Mouse (Mus musculus): ENCODE measurements at regions not wholly inside any gene's neighbourhood (a gene's known extent, or its start where the extent isn't known, plus 50 kb on each side); places are given as distances from the start of the nearest gene placed in this dataset.

- Histone ChIP-seq H3K4me3 (ENCODE audit: low read depth, low read length) (no peak overlapping the region), H3K9ac (no peak overlapping the region), H3K27me3 (ENCODE audit: insufficient read depth, low read length) (no peaks in the 10 kb centered on the region), H3K4me2 (no peak overlapping the region), H3K27ac (ENCODE audit: low read depth) (no peak overlapping the region), H3K4me1 (ENCODE audit: insufficient read depth) (no peaks in the 10 kb centered on the region), H3K9me3 (ENCODE audit: low read depth, low read length) (no peaks in the 10 kb centered on the region), H3K36me3 (ENCODE audit: insufficient read depth) (no peaks in the 10 kb centered on the region)
- ATAC-seq (ENCODE audit: insufficient read depth) = peak; percentile 47; the same call in 1 of the 2 replicates
- no peak for DNase-seq
- no peak for TF ChIP-seq CTCF (IDR thresholded peaks at IDR 0.05; ENCODE audit: low read depth)
- 26% methylated on average over 5 of the region's 5 CpGs for WGBS
Observed at GRCm38 (mm10) chr14:24960082-24960482, 473.2 kb downstream of the Rps24 start.

GRCm38 (mm10) chr14:24960875-24961274 is 473.9 kb downstream of the Rps24 start:
- 51% methylated on average over 3 of the region's 3 CpGs for WGBS

GRCm38 (mm10) chr14:24961721-24962120 is 474.8 kb downstream of the Rps24 start:
- H3K36me3 ChIP-seq (ENCODE audit: insufficient read depth) = no peaks in the 10 kb centered on the region
- no peak for DNase-seq
- no peak for TF ChIP-seq CTCF (IDR thresholded peaks at IDR 0.05; ENCODE audit: low read depth)
- 59% methylated on average over 3 of the region's 3 CpGs for WGBS
- no peaks in the 10 kb centered on the region for H3K4me1 ChIP-seq (ENCODE audit: insufficient read depth)
- H3K27ac ChIP-seq (ENCODE audit: low read depth) = no peak overlapping the region
- ATAC-seq (ENCODE audit: insufficient read depth) = no peak
- no peaks in the 10 kb centered on the region for H3K27me3 ChIP-seq (ENCODE audit: insufficient read depth, low read length)
- H3K9ac ChIP-seq = no peak overlapping the region
- no peak overlapping the region for H3K4me2 ChIP-seq
- H3K4me3 ChIP-seq (ENCODE audit: low read depth, low read length) = no peak overlapping the region
- no peaks in the 10 kb centered on the region for H3K9me3 ChIP-seq (ENCODE audit: low read depth, low read length)

More at GRCm38 (mm10) chr14:24960875-24961274, 473.9 kb downstream of the Rps24 start:
- H3K27me3 ChIP-seq (ENCODE audit: insufficient read depth, low read length) = no peaks in the 10 kb centered on the region
- no peak overlapping the region for H3K4me3 ChIP-seq (ENCODE audit: low read depth, low read length)
- DNase-seq = no peak
- no peak overlapping the region for H3K27ac ChIP-seq (ENCODE audit: low read depth)
- no peaks in the 10 kb centered on the region for H3K4me1 ChIP-seq (ENCODE audit: insufficient read depth)
- no peaks in the 10 kb centered on the region for H3K9me3 ChIP-seq (ENCODE audit: low read depth, low read length)
- no peak for TF ChIP-seq CTCF (IDR thresholded peaks at IDR 0.05; ENCODE audit: low read depth)
- no peaks in the 10 kb centered on the region for H3K36me3 ChIP-seq (ENCODE audit: insufficient read depth)
- H3K4me2 ChIP-seq = no peak overlapping the region
- no peak for ATAC-seq (ENCODE audit: insufficient read depth)
- H3K9ac ChIP-seq = no peak overlapping the region

GRCm38 (mm10) chr14:24969584-24969983 is 482.7 kb downstream of the Rps24 start:
- Histone ChIP-seq H3K9me3 (ENCODE audit: low read depth, low read length) (no peaks in the 10 kb centered on the region), H3K9ac (no peak overlapping the region), H3K27ac (ENCODE audit: low read depth) (no peak overlapping the region), H3K36me3 (ENCODE audit: insufficient read depth) (no peaks in the 10 kb centered on the region), H3K4me1 (ENCODE audit: insufficient read depth) (no peaks in the 10 kb centered on the region), H3K4me3 (ENCODE audit: low read depth, low read length) (no peak overlapping the region), H3K4me2 (no peak overlapping the region), H3K27me3 (ENCODE audit: insufficient read depth, low read length) (no peaks in the 10 kb centered on the region)
- no peak for ATAC-seq (ENCODE audit: insufficient read depth)
- no peak for TF ChIP-seq CTCF (IDR thresholded peaks at IDR 0.05; ENCODE audit: low read depth)
- no peak for DNase-seq
- WGBS = 70% methylated on average over 2 of the region's 2 CpGs

GRCm38 (mm10) chr14:24972357-24972756 is 485.4 kb downstream of the Rps24 start:
- Histone ChIP-seq H3K27me3 (ENCODE audit: insufficient read depth, low read length) (no peaks in the 10 kb centered on the region), H3K36me3 (ENCODE audit: insufficient read depth) (no peaks in the 10 kb centered on the region), H3K4me1 (ENCODE audit: insufficient read depth) (no peaks in the 10 kb centered on the region), H3K9me3 (ENCODE audit: low read depth, low read length) (no peaks in the 10 kb centered on the region), H3K9ac (no peak overlapping the region), H3K4me3 (ENCODE audit: low read depth, low read length) (no peak overlapping the region), H3K4me2 (no peak overlapping the region), H3K27ac (ENCODE audit: low read depth) (no peak overlapping the region)
- 90% methylated on average over 7 of the region's 7 CpGs for WGBS
- no peak for TF ChIP-seq CTCF (IDR thresholded peaks at IDR 0.05; ENCODE audit: low read depth)
- DNase-seq = no peak
- ATAC-seq (ENCODE audit: insufficient read depth) = no peak

DNA sequence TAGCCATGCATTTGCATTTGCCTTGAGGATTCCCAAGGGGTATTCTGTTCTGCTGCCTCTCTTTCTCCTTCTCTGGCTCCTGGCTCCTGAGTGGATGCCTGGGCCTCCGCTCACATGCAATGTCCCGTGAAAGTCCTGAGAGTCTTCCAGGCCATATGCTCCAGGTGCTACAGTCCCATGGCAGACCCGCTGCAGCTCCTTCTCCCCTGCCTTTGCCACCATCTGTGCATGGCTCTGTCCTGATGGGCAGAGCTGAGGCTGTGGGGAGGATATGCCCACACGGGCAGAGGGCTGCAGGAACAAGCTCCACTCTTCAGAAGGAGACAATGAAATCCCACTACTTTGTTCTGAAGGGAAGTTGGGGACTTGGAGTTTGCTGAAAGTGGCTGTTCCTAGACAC is 485.9 kb upstream of the Zmiz1 start:
- H3K27ac ChIP-seq (ENCODE audit: low read depth) = no peak overlapping the region
- no peak for TF ChIP-seq CTCF (IDR thresholded peaks at IDR 0.05; ENCODE audit: low read depth)
- 79% methylated on average over 4 of the region's 4 CpGs for WGBS

GRCm38 (mm10) chr14:24973591-24973990 is 485.4 kb upstream of the Zmiz1 start:
- no peaks in the 10 kb centered on the region for H3K9me3 ChIP-seq (ENCODE audit: low read depth, low read length)
- H3K36me3 ChIP-seq (ENCODE audit: insufficient read depth) = no peaks in the 10 kb centered on the region
- H3K27ac ChIP-seq (ENCODE audit: low read depth) = no peak overlapping the region
- WGBS = 41% methylated on average over 4 of the region's 4 CpGs
- no peak overlapping the region for H3K4me3 ChIP-seq (ENCODE audit: low read depth, low read length)
- H3K27me3 ChIP-seq (ENCODE audit: insufficient read depth, low read length) = no peaks in the 10 kb centered on the region
- ATAC-seq (ENCODE audit: insufficient read depth) = no peak
- no peaks in the 10 kb centered on the region for H3K4me1 ChIP-seq (ENCODE audit: insufficient read depth)
- no peak overlapping the region for H3K9ac ChIP-seq
- DNase-seq = no peak
- no peak for TF ChIP-seq CTCF (IDR thresholded peaks at IDR 0.05; ENCODE audit: low read depth)
- H3K4me2 ChIP-seq = no peak overlapping the region

More for the DNA sequence above, 485.9 kb upstream of the Zmiz1 start:
- Histone ChIP-seq H3K4me3 (ENCODE audit: low read depth, low read length) (no peak overlapping the region), H3K4me1 (ENCODE audit: insufficient read depth) (no peaks in the 10 kb centered on the region), H3K27me3 (ENCODE audit: insufficient read depth, low read length) (no peaks in the 10 kb centered on the region), H3K9ac (no peak overlapping the region), H3K36me3 (ENCODE audit: insufficient read depth) (no peaks in the 10 kb centered on the region), H3K4me2 (no peak overlapping the region), H3K9me3 (ENCODE audit: low read depth, low read length) (no peaks in the 10 kb centered on the region)
- no peak for DNase-seq
- ATAC-seq (ENCODE audit: insufficient read depth) = no peak

DNA sequence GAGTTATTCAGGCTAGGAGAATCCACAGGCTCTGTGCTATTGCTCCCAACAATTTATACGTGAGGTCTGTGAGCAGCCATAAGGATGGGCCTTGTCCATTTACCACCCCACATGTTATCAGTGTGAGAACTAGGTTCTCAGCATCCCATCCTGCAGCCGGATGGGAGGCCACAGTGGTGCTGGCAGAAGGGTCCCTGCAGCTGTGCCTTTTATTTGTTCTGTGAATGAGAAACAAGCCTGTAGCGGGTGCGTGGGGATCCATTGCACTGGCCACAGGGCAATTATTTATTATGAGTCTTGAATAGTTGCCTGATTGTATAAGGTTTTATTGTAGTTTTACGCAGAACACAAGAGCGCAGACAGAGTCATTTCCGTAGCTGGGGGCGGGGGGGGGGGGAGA is 476.5 kb upstream of the Zmiz1 start:
- WGBS = 70% methylated on average over 8 of the region's 8 CpGs
- Histone ChIP-seq H3K27me3 (ENCODE audit: insufficient read depth, low read length) (no peaks in the 10 kb centered on the region), H3K27ac (ENCODE audit: low read depth) (no peak overlapping the region), H3K9me3 (ENCODE audit: low read depth, low read length) (no peaks in the 10 kb centered on the region), H3K4me1 (ENCODE audit: insufficient read depth) (no peaks in the 10 kb centered on the region), H3K9ac (no peak overlapping the region), H3K4me3 (ENCODE audit: low read depth, low read length) (no peak overlapping the region), H3K4me2 (no peak overlapping the region), H3K36me3 (ENCODE audit: insufficient read depth) (no peaks in the 10 kb centered on the region)
- DNase-seq = no peak
- no peak for ATAC-seq (ENCODE audit: insufficient read depth)
- TF ChIP-seq CTCF (IDR thresholded peaks at IDR 0.05; ENCODE audit: low read depth) = no peak

All from lung, embryonic 14.5 days (tissue).